Mouse (Mus musculus): ENCODE measurements around the gene Adra1b.

Adra1b gene

DNA sequence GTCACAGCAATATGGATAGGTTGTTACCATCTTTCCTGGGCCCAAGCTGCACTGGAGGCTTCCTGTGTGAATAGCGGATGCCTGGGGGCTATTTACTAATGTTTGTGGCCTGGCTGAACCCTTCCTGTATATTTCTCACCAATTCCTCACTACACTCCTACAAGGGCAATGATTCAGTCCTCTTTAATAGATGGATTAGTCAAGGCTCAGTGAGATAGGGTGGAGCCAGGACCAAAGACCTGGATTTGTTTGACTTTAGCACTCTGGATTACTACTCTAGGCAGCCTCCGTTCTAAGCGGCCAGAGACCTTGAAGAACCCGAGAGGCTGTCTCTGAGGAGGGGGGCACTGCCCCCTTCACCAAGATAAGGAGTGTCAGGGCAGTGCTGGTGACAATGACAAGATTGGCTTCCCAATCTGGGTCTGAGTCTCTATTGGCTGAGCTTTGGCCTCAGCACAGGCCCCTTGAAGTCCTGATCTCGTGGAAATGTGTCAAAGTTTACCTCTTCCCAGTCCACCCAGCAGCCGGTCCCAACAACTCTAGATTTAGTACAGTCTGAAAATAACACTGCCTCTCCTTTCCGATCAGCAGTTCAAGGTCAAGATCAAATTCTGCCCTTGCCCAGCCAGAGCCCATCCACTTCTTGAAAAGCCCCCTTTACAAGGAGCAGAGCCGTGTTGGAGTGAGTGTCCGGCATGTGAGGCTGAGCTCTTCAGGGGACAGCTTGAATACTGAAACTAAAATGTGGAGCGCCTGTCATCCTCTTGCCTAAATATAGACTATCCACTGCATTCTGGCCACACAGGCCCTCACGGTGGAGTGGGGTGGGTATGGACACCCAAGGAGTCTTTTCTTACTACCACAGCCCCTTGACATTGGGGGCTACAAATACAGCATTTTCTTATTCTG is 80.2 kb downstream of the Adra1b start:
- DNase-seq (ENCODE audit: low read depth), result no peak

DNA sequence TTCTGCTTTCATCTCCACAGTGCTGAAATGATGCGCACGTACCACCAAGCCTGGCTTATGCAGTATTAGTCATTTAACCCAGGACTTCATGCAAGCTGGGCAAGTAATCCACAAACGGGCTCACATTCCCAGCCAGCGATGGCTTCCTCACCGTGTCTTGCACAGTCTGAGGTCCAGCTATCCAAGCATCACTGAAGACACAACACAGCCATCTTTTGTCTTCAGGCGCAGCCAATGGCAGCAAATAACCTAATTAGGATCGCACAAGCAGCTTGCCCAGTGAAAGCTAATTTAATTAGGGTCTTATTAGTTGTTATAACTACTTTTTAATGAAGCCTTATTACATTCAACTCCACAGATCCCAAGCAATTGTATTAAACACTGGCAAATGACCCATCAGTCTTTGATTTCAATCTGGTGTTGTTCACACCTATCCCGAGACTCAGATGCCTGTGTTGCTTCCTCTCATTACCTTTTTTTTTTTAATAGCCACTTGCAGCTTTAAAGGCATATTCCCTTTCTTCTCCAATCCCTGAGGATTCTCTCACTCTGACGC is 83.6 kb downstream of the Adra1b start:
- DNase-seq (ENCODE audit: low read depth), result no peak

DNA sequence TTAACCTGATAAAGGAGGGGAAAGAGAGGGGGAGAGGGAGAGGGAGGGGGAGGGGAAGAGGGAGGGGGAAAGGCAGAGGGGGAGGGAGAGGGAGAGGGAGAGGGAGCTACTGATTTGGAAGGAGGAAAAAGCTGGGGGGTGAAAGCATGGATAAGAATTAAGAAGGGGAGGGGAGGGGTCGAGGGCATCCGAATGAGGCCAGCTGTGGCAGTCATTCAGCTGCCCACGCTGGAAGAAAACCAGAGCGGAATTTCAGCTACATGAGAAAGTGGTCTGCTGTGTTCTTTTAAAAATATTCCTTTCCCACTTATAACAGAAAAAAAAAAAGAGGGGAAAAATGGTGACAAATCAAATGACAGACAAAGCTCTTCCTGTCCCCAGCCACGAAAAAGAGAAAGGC is 88.5 kb downstream of the Adra1b start:
- DNase-seq (ENCODE audit: low read depth), result no peak

DNA sequence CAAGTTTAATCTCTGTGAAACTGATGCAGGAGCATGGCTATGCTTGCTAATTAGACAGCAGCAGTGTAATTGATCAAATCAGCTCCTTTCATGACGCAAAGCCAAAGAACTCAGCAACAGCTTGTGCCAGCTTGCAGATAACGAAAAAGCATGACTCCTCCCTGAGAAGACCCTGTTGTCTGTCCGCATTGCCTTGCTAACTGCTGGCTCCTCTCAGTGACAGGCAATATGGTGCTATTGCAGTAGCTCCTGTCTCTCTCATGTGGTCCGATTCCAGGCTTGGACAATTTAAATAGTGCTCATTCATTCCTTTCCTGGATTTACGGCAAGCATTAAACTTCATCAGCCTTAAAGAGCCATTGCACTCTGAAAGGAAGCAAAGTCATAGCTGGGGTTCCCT is 93.3 kb downstream of the Adra1b start:
- DNase-seq (ENCODE audit: low read depth), result no peak

- DNase-seq (ENCODE audit: low read depth), result no peak
These were observed 105.0 kb downstream of the Adra1b start for GRCm38 (mm10) chr11:43795992-43796391.

- DNase-seq (ENCODE audit: low read depth), result no peak
These were observed 110.6 kb downstream of the Adra1b start for GRCm38 (mm10) chr11:43790446-43790845.

- peak; percentile 86 for DNase-seq (ENCODE audit: low read depth)
These were observed 117.2 kb downstream of the Adra1b start for GRCm38 (mm10) chr11:43783772-43784171.

GRCm38 (mm10) chr11:43783106-43783505 is 117.9 kb downstream of the Adra1b start:
- DNase-seq (ENCODE audit: low read depth), result no peak

DNA sequence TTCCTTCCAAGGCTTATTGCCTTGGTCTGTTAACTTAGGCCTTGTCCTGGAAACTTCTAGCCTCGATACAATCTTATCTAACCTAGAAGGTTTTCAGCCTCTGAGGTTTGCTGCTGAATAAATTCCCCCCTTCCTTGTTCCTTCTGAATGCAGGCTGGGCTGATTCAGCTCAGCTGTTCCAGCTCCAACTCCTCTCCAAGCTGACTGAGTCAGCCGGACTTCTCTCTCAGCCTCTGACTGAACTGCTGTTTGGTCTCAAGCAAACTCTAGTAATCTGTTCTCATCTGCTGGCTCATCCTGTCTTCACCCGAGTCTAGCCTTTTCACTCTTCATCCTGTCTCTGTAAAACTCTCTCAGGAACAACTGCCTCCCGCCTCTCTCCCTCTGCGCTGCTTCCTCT is 121.5 kb downstream of the Adra1b start:
- DNase-seq (ENCODE audit: low read depth), result peak; percentile 61

DNA sequence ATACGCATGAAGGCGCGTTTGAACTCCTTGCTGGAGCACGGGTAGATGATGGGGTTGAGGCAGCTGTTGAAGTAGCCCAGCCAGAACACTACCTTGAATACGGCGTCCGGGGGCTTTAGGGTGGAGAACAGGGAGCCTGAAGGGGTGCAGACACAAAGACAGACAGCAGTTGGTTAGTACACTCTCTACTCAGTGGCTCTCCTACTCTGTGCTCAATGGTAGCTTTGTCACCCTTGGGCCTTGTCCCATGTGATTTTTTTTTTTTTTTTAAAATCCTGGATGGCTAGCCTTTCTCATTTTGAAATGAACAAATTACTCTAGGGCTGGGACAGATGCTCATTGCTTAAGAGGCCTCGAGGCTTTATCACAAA is 124.7 kb downstream of the Adra1b start:
- no peak for DNase-seq (ENCODE audit: low read depth)

DNA sequence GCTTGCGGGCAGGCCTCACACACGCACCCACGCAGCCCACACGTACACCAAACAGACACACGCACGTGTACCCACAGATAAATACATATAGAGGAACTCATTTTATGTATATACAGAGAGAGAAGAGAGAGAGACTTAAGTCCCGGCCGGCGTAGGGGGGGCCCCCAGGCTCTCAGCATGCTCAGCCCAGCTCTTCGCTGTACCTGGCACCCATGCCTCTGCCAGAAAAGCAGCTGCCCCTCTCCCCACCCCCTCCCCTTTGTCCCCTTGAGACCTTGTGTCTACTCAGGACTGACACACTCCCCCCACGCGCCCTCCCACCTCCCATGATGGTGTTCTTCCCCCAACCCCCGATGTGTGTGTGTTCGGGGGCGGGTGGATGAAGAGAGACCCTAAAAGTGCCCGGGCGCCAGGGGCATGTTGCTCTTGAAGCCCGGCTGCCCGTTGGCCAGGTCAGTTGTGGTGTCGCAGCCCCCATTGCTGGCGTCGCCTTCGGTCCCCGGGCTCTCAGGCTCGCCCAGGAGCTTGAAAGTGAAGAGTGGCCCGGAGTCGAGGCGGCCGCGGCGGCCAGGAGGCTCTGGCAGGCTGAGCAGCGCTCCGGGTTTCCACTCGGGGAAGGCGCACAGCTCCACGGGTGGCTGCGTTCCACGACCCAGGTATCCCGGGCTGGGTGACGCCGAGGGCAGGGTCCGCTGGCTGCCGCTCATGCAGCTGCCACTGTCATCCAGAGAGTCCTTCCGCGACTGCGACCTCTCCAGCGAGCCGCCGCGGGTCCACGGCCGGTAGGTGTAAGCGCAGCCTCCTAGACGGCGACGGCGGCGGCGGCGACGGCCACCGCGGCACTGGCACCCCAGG is 125.3 kb downstream of the Adra1b start:
- DNase-seq (ENCODE audit: low read depth), result no peak

DNA sequence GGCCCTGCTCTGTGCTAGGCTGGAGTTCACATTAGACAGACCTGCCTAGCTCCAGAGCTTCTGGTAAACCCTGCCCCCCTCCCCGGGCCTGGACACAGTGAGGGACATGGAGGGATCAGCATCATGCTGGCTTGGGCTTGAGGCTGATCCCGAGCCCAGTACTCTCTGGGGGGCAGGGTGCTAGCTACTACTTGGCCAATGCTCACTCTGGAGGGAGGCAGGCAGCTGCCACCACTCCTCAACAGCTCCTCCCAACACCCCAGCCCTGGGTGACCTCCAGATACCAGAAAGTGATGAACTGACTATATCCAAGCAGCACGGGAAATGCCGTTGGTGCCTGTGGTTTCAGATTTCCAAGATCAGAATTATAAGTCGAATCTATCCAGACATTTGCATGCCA is 127.3 kb downstream of the Adra1b start:
- peak; percentile 59 for DNase-seq (ENCODE audit: low read depth)

DNA sequence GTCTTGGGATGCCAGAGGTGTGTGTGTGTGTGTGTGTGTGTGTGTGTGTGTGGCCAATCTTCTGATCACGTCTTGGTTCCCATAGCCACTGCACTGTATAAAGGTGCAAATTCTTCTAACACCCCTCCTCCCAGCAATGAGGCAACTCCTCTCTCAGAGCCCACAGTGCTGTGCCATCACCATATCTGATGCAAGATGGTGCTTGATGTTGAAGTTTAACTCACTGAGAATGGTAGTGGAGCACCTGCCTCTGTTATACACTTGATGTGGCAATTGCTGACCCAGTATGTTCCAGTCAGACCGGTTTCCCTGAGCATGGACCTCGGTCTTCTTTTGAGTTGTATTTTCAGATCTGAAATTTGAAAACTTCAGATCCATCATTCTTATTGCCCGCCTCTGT is 130.9 kb downstream of the Adra1b start:
- DNase-seq (ENCODE audit: low read depth), result no peak

DNA sequence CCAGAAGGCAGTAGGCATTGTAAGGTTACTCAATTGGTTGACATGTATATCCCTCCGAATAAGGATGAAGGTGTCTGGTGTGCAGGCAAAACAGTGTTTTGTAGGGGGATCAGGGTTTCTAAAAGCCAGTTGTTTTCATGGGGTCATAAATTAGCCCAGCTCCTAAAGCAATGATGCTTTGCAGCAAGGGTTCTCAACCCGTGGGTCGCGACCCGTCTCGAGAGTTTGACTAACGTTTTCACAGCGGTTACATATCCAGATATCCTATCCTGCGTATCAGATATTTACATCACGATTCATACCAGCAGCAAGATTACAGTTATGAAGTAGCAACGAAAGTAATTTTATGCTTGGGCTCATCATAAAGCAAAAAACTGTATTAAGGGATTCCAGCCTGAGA is 133.3 kb downstream of the Adra1b start:
- no peak for DNase-seq (ENCODE audit: low read depth)

DNA sequence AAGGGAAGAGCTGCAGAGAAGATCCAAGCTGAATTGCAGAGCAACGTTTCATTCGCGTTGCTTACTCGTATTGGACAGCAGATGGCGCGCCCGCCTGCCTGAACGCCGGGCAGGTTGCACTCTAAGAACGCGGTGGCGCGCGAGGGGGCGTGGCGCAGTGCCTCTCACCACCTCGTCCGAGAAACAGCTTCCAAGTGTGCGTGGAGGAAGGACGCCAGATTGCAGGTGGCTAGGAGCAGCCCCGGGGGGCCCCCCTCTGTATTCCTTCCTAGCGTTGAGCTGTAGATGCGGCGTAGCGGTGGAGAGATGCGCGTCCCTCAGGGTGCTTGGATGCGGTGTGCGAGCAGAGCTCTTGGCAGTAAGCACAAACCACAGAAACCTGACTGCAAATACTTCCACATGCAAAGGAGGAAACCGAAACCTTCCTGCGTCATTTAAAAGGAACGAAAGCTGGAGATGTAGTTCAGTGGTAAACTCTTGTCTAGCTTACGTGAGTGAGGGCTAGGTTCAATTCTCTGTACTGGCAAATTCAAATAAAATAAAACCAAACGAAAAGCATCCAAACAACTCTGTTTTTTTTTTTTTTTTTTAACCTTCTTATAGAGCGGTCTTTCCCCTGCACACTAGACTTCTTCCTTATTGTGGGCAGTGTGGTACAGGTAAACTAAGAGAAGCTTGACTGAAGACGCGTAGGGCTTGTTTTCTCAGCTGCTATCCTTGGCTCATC is 133.9 kb downstream of the Adra1b start:
- DNase-seq (ENCODE audit: low read depth), result peak; percentile 94

GRCm38 (mm10) chr11:43758436-43758835 is 142.6 kb downstream of the Adra1b start:
- peak; percentile 55 for DNase-seq (ENCODE audit: low read depth)

- no peak for DNase-seq (ENCODE audit: low read depth)
These were observed 145.6 kb downstream of the Adra1b start for GRCm38 (mm10) chr11:43755411-43755810.

- no peak for DNase-seq (ENCODE audit: low read depth)
These were observed 146.4 kb downstream of the Adra1b start for GRCm38 (mm10) chr11:43754568-43754967.

DNA sequence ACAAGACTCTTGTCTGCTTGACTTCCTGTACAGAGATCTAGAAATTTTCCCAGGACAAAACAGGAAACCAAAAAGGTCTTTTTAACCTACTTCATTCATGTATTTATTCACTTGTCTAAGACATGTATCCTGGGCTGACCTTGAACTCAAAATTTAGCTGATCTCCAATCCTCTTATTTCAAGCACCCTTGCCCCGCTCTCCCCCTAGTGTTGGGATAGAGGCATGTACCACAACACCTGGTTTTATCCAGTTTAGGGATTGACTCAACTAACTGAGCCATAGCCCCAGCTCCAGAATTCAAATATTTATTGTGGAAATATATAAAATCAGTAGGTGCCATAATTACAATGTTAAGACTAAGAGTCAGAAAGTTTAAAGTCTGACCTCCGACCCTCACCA is 149.5 kb downstream of the Adra1b start:
- peak; percentile 33 for DNase-seq (ENCODE audit: low read depth)

DNA sequence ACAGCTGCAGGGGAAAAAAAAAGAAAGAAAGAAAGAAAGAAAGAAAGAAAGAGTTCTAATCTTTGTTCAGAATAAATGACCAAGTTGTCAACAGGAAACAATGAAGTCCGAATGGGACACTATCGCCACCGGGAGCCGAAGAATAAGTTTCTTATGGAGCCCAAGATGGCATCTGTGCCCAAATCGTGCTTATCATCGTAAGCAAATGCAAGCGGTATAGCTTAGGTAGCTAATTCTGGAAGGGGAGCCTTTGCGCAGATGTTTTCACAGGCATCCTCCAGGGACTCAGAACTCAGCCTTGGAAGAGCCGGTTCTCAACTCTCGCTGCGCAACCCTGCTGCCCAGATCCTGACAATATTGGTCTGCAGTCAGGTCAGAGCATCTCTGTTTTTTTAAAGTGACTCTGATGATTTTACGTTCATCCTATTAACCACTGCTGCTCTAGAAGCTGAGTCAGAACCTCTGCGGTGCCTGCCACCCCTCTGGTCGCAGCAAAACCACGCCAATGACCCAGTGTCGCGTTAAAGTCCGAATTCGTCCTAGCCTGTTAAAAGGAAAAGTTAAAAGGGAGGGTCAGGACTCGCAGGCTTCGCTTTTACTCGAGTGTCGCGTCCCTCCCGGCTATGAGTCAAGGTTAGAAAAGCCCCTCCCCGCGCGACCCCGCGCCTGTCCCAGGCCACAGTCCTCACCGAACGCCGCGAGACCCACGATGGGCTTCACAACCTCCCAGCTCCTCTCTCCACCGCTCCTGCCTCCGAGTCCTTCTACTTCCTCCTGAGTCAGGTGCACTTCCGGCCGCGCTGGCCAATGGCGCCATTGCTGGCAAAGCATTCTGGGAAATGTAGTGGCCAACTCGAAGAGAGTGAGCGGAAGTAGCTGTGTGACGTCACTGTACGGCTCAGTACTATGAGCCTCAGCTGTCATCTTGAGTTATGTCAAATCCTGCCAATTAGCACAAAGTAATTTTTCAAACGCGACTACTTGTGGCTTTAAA is 153.5 kb downstream of the Adra1b start, which contains the start of gene Ttc1:
Gene Ttc1, minus strand, starts transcription at position 776 of the 994 bp plus-strand sequence.
- DNase-seq (ENCODE audit: low read depth), result peak; percentile 98
